ENCODE assay signal across 21 mouse cellular contexts in the genomic region with DNA sequence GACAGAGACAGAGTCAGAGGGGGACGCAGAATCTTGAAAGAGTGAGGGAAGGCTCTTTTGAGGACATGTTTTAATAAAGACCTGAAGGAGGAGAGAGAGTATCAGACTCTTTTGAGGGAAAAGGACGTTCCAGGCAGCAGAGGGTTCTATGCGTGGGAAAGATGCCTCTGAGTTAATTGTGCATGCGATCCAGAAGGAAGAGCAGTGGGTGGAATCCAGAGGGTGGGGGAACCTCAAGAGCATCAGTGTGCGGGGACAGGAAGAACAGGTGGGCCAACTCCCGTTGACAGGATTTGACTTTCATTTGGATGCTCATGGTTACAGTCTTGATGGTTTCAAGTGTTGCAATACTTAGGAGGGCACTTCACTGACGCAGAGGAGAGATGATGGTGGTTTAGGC. TPM values are rescaled to one million over a fixed set of nuclear protein-coding genes. Genes with fewer than 3 reads are reported as not detected.
DNase-seq lines count a peak whose midpoint lies in the region; ATAC-seq lines count a peak whose summit lies in the region.
"Had no signal": no experiment of that assay in that cellular context is flagged by ENCODE, and none has a peak within 500 bp of the region (broad histone marks: within the 10 kb centered on the region; RNA-seq: fewer than 3 reads in every experiment).

No protein-coding gene starts in this region.

- no peak for DNase-seq in frontal cortex, postnatal 25 days (ENCODE audit: low spot score in 2 of 2)
- peak; percentile 2 to 33 for DNase-seq in left cerebral cortex, postnatal 25 days (ENCODE audit: low spot score in 2 of 2)
- no peak for DNase-seq in left cerebral cortex, postnatal 10 days (ENCODE audit: extremely low spot score in 1 of 2, low spot score in 2 of 2)
- peak; percentile 59 for DNase-seq in brain, adult 2 months (ENCODE audit: low read depth, low spot score)
- DNase-seq: adrenal gland, adult 8-10 months; adrenal gland, postnatal 14 days; adrenal gland, postnatal 36 days; B cell, adult 2 months; cerebellum, adult 11 months; cerebellum, adult 18-20 months; cerebellum, adult 8-10 months; cerebellum, adult 9-11 months; cerebellum, postnatal 14 days; cerebellum, postnatal 36 days; embryo, embryonic 11 days had no signal

- intact Hi-C loops in left cerebral cortex, postnatal 25 days (cut with DNase I) = no loop called here
- intact Hi-C loops in left cerebral cortex, postnatal 10 days (cut with DNase I) = no loop called here

- peak; percentile 76 for ATAC-seq in frontal cortex, adult (ENCODE audit: low TSS enrichment)
- ATAC-seq: activated CD4-positive, CD25-positive, alpha-beta regulatory T cell, adult 4 months; CD4-positive, CD25-positive, alpha-beta regulatory T cell, adult 4 months; forebrain, embryonic 14.5 days; forebrain, embryonic 16.5 days; Patski had no signal

RNA-seq across cellular contexts. Expression of a gene that starts 22.4 kb away (rescaled TPM):
- 10 to 100 TPM; 59.1 to 62.1 TPM for total RNA-seq in left cerebral cortex, postnatal 25 days (2021)
- total RNA-seq in left cerebral cortex, postnatal 10 days (2021) = 100 to 1,000 TPM; 128 to 158 TPM

RNA-seq across cellular contexts. Expression of a gene that starts 29.5 kb away (rescaled TPM):
- total RNA-seq in left cerebral cortex, postnatal 25 days (2021) = 100 to 1,000 TPM; 132 to 159 TPM
- 100 to 1,000 TPM; 188 to 212 TPM for total RNA-seq in left cerebral cortex, postnatal 10 days (2021)

Comparison
In these comparisons a context has a peak if more than half of its experiments do, and no peak if none do; other contexts are left out.
1. DNase-seq: peak in left cerebral cortex, postnatal 25 days (2 of 2) and brain, adult 2 months (single experiment); none in frontal cortex, postnatal 25 days (0 of 2) and left cerebral cortex, postnatal 10 days (0 of 2).